Mouse (Mus musculus): ENCODE data around the gene 1700023F06Rik. TPM values are rescaled to one million over a fixed set of nuclear protein-coding genes. Genes with fewer than 3 reads are reported as not detected.

The 1700023F06Rik gene
- total RNA-seq, 2 experiments from 2014 or later, result 1.8 to 2.4 TPM

GRCm38 (mm10) chr11:103193825-103194168 is 14.6 kb downstream of the 1700023F06Rik start:
- intact Hi-C loops (cut with DNase I), result loop anchor here (2.0 kb wide), 1 partner anchor 25 kb away; no protein-coding TSS in a partner anchor
- no peak for DNase-seq (ENCODE audit: low spot score in 2 of 2)

GRCm38 (mm10) chr11:103192956-103193824 is 15.2 kb downstream of the 1700023F06Rik start:
- peak; percentile 79 to 81 for DNase-seq (ENCODE audit: low spot score in 2 of 2)
- intact Hi-C loops (cut with DNase I), result loop anchor here (2.0 kb wide), 1 partner anchor 24 kb away; no protein-coding TSS in a partner anchor

GRCm38 (mm10) chr11:103192230-103192955 is 16.0 kb downstream of the 1700023F06Rik start:
- peak; percentile 83 to 88 for DNase-seq (ENCODE audit: low spot score in 2 of 2)
- intact Hi-C loops (cut with DNase I), result loop anchor here (2.0 kb wide), 1 partner anchor 24 kb away; no protein-coding TSS in a partner anchor

- no peak for DNase-seq (ENCODE audit: low spot score in 2 of 2)
- intact Hi-C loops (cut with DNase I), result no loop called here
These were observed 23.5 kb downstream of the 1700023F06Rik start for GRCm38 (mm10) chr11:103184891-103185290.

GRCm38 (mm10) chr11:103181911-103182310 is 26.4 kb downstream of the 1700023F06Rik start:
- DNase-seq (ENCODE audit: low spot score in 2 of 2), result no peak
- intact Hi-C loops (cut with DNase I), result no loop called here

GRCm38 (mm10) chr11:103181349-103181748 is 27.0 kb downstream of the 1700023F06Rik start:
- peak in 1 of 2 experiments; percentile 54 for DNase-seq (ENCODE audit: low spot score in 2 of 2)
- intact Hi-C loops (cut with DNase I), result no loop called here

GRCm38 (mm10) chr11:103180426-103180825 is 27.9 kb downstream of the 1700023F06Rik start:
- intact Hi-C loops (cut with DNase I), result no loop called here
- DNase-seq (ENCODE audit: low spot score in 2 of 2), result no peak

- DNase-seq (ENCODE audit: low spot score in 2 of 2), result no peak
- intact Hi-C loops (cut with DNase I), result no loop called here
These were observed 29.6 kb downstream of the 1700023F06Rik start for GRCm38 (mm10) chr11:103178748-103179147.

- intact Hi-C loops (cut with DNase I), result no loop called here
- no peak for DNase-seq (ENCODE audit: low spot score in 2 of 2)
These were observed 30.4 kb downstream of the 1700023F06Rik start for GRCm38 (mm10) chr11:103177815-103178485.

- intact Hi-C loops (cut with DNase I), result no loop called here
- no peak for DNase-seq (ENCODE audit: low spot score in 2 of 2)
These were observed 31.1 kb downstream of the 1700023F06Rik start for GRCm38 (mm10) chr11:103177216-103177615.

GRCm38 (mm10) chr11:103176510-103176909 is 31.8 kb downstream of the 1700023F06Rik start:
- no peak for DNase-seq (ENCODE audit: low spot score in 2 of 2)
- intact Hi-C loops (cut with DNase I), result no loop called here

GRCm38 (mm10) chr11:103175688-103176442 is 32.5 kb downstream of the 1700023F06Rik start:
- no peak for DNase-seq (ENCODE audit: low spot score in 2 of 2)
- intact Hi-C loops (cut with DNase I), result no loop called here

GRCm38 (mm10) chr11:103174891-103175391 is 33.4 kb downstream of the 1700023F06Rik start:
- intact Hi-C loops (cut with DNase I), result no loop called here
- no peak for DNase-seq (ENCODE audit: low spot score in 2 of 2)

GRCm38 (mm10) chr11:103174411-103174832 is 33.9 kb downstream of the 1700023F06Rik start:
- no peak for DNase-seq (ENCODE audit: low spot score in 2 of 2)
- intact Hi-C loops (cut with DNase I), result no loop called here

- peak in 1 of 2 experiments; percentile 60 for DNase-seq (ENCODE audit: low spot score in 2 of 2)
- intact Hi-C loops (cut with DNase I), result no loop called here
These were observed 34.5 kb downstream of the 1700023F06Rik start for GRCm38 (mm10) chr11:103173771-103174344.

- intact Hi-C loops (cut with DNase I), result no loop called here
- DNase-seq (ENCODE audit: low spot score in 2 of 2), result no peak
These were observed 35.2 kb downstream of the 1700023F06Rik start for GRCm38 (mm10) chr11:103173041-103173770.

- no peak for DNase-seq (ENCODE audit: low spot score in 2 of 2)
- intact Hi-C loops (cut with DNase I), result no loop called here
These were observed 35.8 kb downstream of the 1700023F06Rik start for GRCm38 (mm10) chr11:103172392-103173040.
